Mouse (Mus musculus): ENCODE results near the gene Adcy6.

- TF ChIP-seq CTCF (IDR thresholded peaks at IDR 0.05; ENCODE audit: control insufficient read depth, insufficient read depth, insufficient replicate concordance, low read depth, low read length) (no peak), POLR2A (IDR thresholded peaks at IDR 0.05; ENCODE audit: control insufficient read depth, low read depth, low read length) (no peak)
Measured at GRCm38 (mm10) chr15:98629464-98629863, 19.6 kb upstream of the Adcy6 start.

All from testis, adult 2 months (tissue).